Mouse (Mus musculus): Measurements from ENCODE around the gene Serp1.

The Serp1 gene

GRCm38 (mm10) chr3:58525652-58526407 lies at the start of gene Serp1, which contains the start of gene Eif2a:
Gene Serp1, minus strand, starts transcription at chr3:58525892.
Gene Eif2a, plus strand, starts transcription at chr3:58525821.
- peak; percentile 88 for DNase-seq (ENCODE audit: extremely low spot score, low read depth, low spot score)

GRCm38 (mm10) chr3:58570821-58571220 lies 45.1 kb upstream of the Serp1 start:
- DNase-seq (ENCODE audit: extremely low spot score, low read depth, low spot score) = no peak

GRCm38 (mm10) chr3:58561437-58561836 lies 35.7 kb upstream of the Serp1 start:
- DNase-seq (ENCODE audit: extremely low spot score, low read depth, low spot score) = no peak

- no peak for DNase-seq (ENCODE audit: extremely low spot score, low read depth, low spot score)
Observed at GRCm38 (mm10) chr3:58559887-58560286, 34.2 kb upstream of the Serp1 start.

- DNase-seq (ENCODE audit: extremely low spot score, low read depth, low spot score) = no peak
Observed at GRCm38 (mm10) chr3:58556649-58557048, 31.0 kb upstream of the Serp1 start.

- no peak for DNase-seq (ENCODE audit: extremely low spot score, low read depth, low spot score)
Observed at GRCm38 (mm10) chr3:58552001-58552811, 26.5 kb upstream of the Serp1 start.

GRCm38 (mm10) chr3:58536573-58536972 lies 10.9 kb upstream of the Serp1 start:
- DNase-seq (ENCODE audit: extremely low spot score, low read depth, low spot score) = no peak

GRCm38 (mm10) chr3:58526408-58526737 lies 681 bp upstream of the Serp1 start:
- no peak for DNase-seq (ENCODE audit: extremely low spot score, low read depth, low spot score)

GRCm38 (mm10) chr3:58525166-58525565 lies 526 bp downstream of the Serp1 start:
- no peak for DNase-seq (ENCODE audit: extremely low spot score, low read depth, low spot score)

- no peak for DNase-seq (ENCODE audit: extremely low spot score, low read depth, low spot score)
Observed at GRCm38 (mm10) chr3:58524246-58524645, 1.4 kb downstream of the Serp1 start.

- DNase-seq (ENCODE audit: extremely low spot score, low read depth, low spot score) = no peak
Observed at GRCm38 (mm10) chr3:58523386-58523785, 2.3 kb downstream of the Serp1 start.

- no peak for DNase-seq (ENCODE audit: extremely low spot score, low read depth, low spot score)
Observed at GRCm38 (mm10) chr3:58521361-58521760, 4.3 kb downstream of the Serp1 start.

- DNase-seq (ENCODE audit: extremely low spot score, low read depth, low spot score) = no peak
Observed at GRCm38 (mm10) chr3:58520286-58520685, 5.4 kb downstream of the Serp1 start.

- DNase-seq (ENCODE audit: extremely low spot score, low read depth, low spot score) = no peak
Observed at GRCm38 (mm10) chr3:58519536-58519935, 6.2 kb downstream of the Serp1 start.

- DNase-seq (ENCODE audit: extremely low spot score, low read depth, low spot score) = no peak
Observed at GRCm38 (mm10) chr3:58518962-58519361, 6.7 kb downstream of the Serp1 start.

GRCm38 (mm10) chr3:58517800-58518199 lies 7.9 kb downstream of the Serp1 start:
- DNase-seq (ENCODE audit: extremely low spot score, low read depth, low spot score) = no peak

GRCm38 (mm10) chr3:58517258-58517657 lies 8.4 kb downstream of the Serp1 start:
- DNase-seq (ENCODE audit: extremely low spot score, low read depth, low spot score) = no peak

- DNase-seq (ENCODE audit: extremely low spot score, low read depth, low spot score) = no peak
Observed at GRCm38 (mm10) chr3:58516602-58516976, 9.1 kb downstream of the Serp1 start.

- no peak for DNase-seq (ENCODE audit: extremely low spot score, low read depth, low spot score)
Observed at GRCm38 (mm10) chr3:58515947-58516601, 9.6 kb downstream of the Serp1 start.

- DNase-seq (ENCODE audit: extremely low spot score, low read depth, low spot score) = no peak
Observed at GRCm38 (mm10) chr3:58513483-58513882, 12.2 kb downstream of the Serp1 start.

GRCm38 (mm10) chr3:58512740-58513139 lies 13.0 kb downstream of the Serp1 start:
- no peak for DNase-seq (ENCODE audit: extremely low spot score, low read depth, low spot score)

GRCm38 (mm10) chr3:58511581-58511980 lies 14.1 kb downstream of the Serp1 start:
- DNase-seq (ENCODE audit: extremely low spot score, low read depth, low spot score) = no peak

Data from hindlimb bud, embryonic 11.5 days (tissue).